Mouse (Mus musculus) embryonic facial prominence, embryonic 14.5 days (tissue): ENCODE measurements at regions not wholly inside any gene's neighbourhood (a gene's known extent, or its start where the extent isn't known, plus 50 kb on each side); places are given as distances from the start of the nearest gene placed in this dataset.

ENCODE experiments used
- ATAC-seq: fragments of 200-750 bp; cut with Nextera tagmentation; 2 replicates; pipeline ENCODE4 v1.8.0; 2017; ENCODE audit warnings: low read depth, moderate number of reproducible peaks, moderate TSS enrichment
- DNase-seq: peaks from one replicate; pipeline ENCODE4 v3.0.0-alpha.2; 2015; ENCODE audit warnings: low spot score
- H3K27ac ChIP-seq: fragments of 300-500 bp; sonication (generic); replicated peaks from 2 replicates; pipeline ENCODE4 v1.5.1; 2014; ENCODE audit warnings: low read depth, mild to moderate bottlenecking, low read length, moderate library complexity
- H3K27me3 ChIP-seq: fragments of 300-500 bp; sonication (generic); replicated peaks from 2 replicates; pipeline ENCODE4 v1.6.1; 2014; ENCODE audit warnings: low read length; ENCODE audit not compliant: control insufficient read depth, insufficient read depth
- H3K36me3 ChIP-seq: fragments of 300-500 bp; sonication (generic); 2 replicates; pipeline ENCODE4 v1.6.1; 2014; ENCODE audit warnings: low read length, mixed read lengths; ENCODE audit not compliant: control insufficient read depth, insufficient read depth
- H3K4me1 ChIP-seq: fragments of 300-500 bp; sonication (generic); 2 replicates; pipeline ENCODE4 v1.6.1; 2014; ENCODE audit warnings: antibody characterized with exemption, low read length; ENCODE audit not compliant: control insufficient read depth, insufficient read depth
- H3K4me2 ChIP-seq: fragments of 300-500 bp; sonication (generic); 2 replicates; pipeline ENCODE4 v1.6.1; 2014; ENCODE audit warnings: low read depth, mild to moderate bottlenecking, low read length, moderate library complexity, mixed read lengths
- H3K4me3 ChIP-seq: fragments of 300-500 bp; sonication (generic); 2 replicates; pipeline ENCODE4 v1.5.1; 2014; ENCODE audit warnings: low read depth, mild to moderate bottlenecking, low read length
- H3K9ac ChIP-seq: fragments of 300-500 bp; sonication (generic); 2 replicates; pipeline ENCODE4 v1.6.1; 2014; ENCODE audit warnings: low read depth, mild to moderate bottlenecking, low read length, moderate library complexity, mixed read lengths
- H3K9me3 ChIP-seq: fragments of 300-500 bp; sonication (generic); 2 replicates; pipeline ENCODE4 v1.6.1; 2016; ENCODE audit warnings: low read length; ENCODE audit not compliant: control insufficient read depth
- WGBS: fragments of 180-500 bp; shearing (Covaris S2); extraction: QIAGEN DNeasy Blood & Tissue Kit; methylation state at CpG from one replicate; pipeline ENCODE4 v1.1.7; 2014; 5-methylcytosine and 5-hydroxymethylcytosine counted together

DNA sequence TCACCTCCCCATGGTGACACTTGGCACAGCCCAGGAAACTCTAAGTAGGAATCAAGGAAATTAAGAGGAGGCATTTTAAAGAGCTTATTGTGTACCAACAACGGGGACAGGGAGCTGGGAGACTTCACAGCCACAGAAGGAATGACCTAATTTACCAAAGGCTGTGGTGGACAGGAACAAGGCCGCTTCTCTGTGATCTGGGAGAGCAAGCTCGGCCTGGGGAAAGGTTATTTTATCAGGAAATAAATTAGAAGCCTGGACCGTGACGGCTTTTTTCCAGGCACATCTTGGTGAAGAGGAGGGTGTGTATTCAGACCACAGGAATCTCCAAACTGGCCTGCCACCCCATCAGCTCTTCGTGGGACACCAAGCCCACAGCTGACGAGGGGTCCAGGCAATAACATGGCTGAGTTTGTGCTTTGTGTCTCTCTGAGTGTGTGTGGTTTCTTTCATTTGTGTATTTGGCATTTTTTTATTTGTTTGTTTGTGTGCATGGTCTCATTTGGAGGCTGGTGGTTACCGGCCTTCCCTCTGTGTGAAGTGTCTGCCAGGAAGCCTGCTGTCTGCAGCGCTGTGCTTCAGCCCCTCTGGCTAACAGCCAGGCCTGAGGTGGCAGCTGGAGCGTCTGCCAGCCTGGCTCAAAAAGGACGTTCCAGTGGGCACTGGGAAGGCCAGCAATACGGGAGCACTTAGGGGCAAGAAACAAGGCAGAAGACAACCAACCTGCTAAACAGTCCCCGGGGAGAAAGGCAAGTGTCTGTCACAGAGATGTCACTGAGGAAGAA lies 2174.6 kb upstream of the Gm7489 start:
- Histone ChIP-seq H3K27me3 (no peaks in the 10 kb centered on the region), H3K4me2 (no peak overlapping the region), H3K4me1 (peaks cover 7% of the 10 kb centered on the region), H3K27ac (no peak overlapping the region; the same call in 1 of the 2 replicates), H3K36me3 (no peaks in the 10 kb centered on the region), H3K9me3 (no peaks in the 10 kb centered on the region), H3K4me3 (no peak overlapping the region), H3K9ac (no peak overlapping the region)
- ATAC-seq (peak; percentile 70), DNase-seq (peak; percentile 74)
- WGBS: 27% methylated on average over 13 of the region's 13 CpGs

DNA sequence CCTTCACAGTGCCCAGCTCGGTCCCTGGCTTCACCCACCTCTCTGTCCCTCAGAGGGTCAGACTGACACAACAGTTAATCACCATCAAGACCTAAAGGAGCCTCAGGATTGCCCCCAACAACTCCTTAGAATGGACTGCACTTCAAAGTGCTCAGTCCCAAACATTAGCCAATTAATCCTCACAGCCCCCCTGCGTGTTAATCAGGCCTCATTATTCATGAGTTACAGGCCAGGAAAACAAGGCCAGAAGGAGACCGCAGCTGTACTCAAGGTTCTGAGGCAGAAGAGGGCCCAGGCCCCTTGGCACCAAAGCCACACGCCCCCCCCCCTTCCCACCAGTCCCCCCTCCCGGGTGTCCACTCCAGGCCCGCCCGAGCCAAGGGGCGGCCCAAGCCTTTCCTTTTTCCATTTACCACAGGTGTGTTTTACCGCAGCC lies 2163.8 kb upstream of the Gm7489 start:
- Histone ChIP-seq H3K4me1 (peaks cover 6% of the 10 kb centered on the region), H3K9ac (no peak overlapping the region), H3K27ac (peak overlapping the region; percentile 56), H3K9me3 (no peaks in the 10 kb centered on the region), H3K27me3 (no peaks in the 10 kb centered on the region), H3K4me3 (no peak overlapping the region), H3K36me3 (no peaks in the 10 kb centered on the region), H3K4me2 (no peak overlapping the region)
- 30% methylated on average over 9 of the region's 9 CpGs for WGBS
- ATAC-seq (0 out of 2 replicates have a peak, but pooled peaks have one; percentile 33), DNase-seq (no peak)

- DNase-seq (no peak), ATAC-seq (no peak)
- Histone ChIP-seq H3K4me2 (no peak overlapping the region), H3K27ac (no peak overlapping the region), H3K4me3 (no peak overlapping the region), H3K27me3 (no peaks in the 10 kb centered on the region), H3K4me1 (peaks cover 6% of the 10 kb centered on the region), H3K9me3 (no peaks in the 10 kb centered on the region), H3K9ac (no peak overlapping the region), H3K36me3 (no peaks in the 10 kb centered on the region)
- 51% methylated on average over 5 of the region's 5 CpGs for WGBS
Observed at GRCm38 (mm10) chr15:51721363-51721762, 2163.3 kb upstream of the Gm7489 start.

DNA sequence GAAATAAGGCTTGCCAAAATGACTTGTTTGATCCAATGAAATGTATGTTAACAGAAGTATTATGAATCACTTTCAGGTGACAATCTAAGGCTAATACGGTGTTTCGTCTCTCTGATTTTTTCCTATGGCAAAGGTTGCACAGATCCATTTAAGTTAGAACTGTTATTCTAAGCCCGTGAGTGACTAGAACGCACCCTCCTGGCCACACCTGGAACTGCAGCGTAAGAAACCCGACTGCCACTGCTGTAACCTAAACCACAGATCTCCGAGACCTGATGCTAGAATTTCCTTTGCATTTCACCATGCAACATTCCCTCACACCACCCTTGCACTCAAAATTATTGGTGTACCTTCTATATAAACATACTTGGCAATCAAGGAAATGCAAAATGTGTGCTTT lies 2160.6 kb upstream of the Gm7489 start:
- Histone ChIP-seq H3K9me3 (no peaks in the 10 kb centered on the region), H3K27ac (no peak overlapping the region), H3K4me3 (no peak overlapping the region), H3K9ac (no peak overlapping the region), H3K27me3 (no peaks in the 10 kb centered on the region), H3K36me3 (no peaks in the 10 kb centered on the region), H3K4me2 (no peak overlapping the region), H3K4me1 (peaks cover 6% of the 10 kb centered on the region)
- WGBS: 76% methylated on average over 7 of the region's 7 CpGs
- DNase-seq (no peak), ATAC-seq (no peak)

- H3K9me3 ChIP-seq: no peaks in the 10 kb centered on the region
- no peaks in the 10 kb centered on the region for H3K27me3 ChIP-seq
- H3K4me3 ChIP-seq: no peak overlapping the region
- DNase-seq (no peak), ATAC-seq (no peak)
- H3K36me3 ChIP-seq: no peaks in the 10 kb centered on the region
- no peak overlapping the region for H3K9ac ChIP-seq
- H3K27ac ChIP-seq: no peak overlapping the region
- H3K4me1 ChIP-seq: peaks cover 6% of the 10 kb centered on the region
- WGBS: 48% methylated on average over 3 of the region's 3 CpGs
- H3K4me2 ChIP-seq: no peak overlapping the region
Observed at GRCm38 (mm10) chr15:51725457-51725856, 2159.2 kb upstream of the Gm7489 start.

DNA sequence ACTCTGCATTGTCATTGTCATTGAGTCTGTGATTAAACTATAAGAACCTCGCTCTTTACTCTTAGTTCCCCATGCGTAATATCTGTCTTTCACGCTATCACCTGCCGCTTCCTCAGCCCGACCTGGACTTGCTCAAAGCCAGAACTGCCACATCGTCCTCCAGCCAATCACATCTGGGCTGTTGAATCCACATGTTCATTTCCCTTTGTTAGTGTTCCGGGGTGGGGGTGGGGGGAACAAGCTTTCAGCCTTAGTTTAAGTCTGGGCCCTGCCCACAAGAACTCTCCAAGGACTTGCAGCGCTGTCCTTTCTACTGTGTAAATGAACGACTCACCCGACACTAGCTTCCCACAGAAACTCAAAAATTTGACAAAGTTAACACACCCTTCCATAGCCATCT lies 2154.6 kb upstream of the Gm7489 start:
- Histone ChIP-seq H3K4me1 (no peaks in the 10 kb centered on the region), H3K9me3 (peaks cover 8% of the 10 kb centered on the region; the same call in 1 of the 2 replicates), H3K27ac (no peak overlapping the region), H3K27me3 (no peaks in the 10 kb centered on the region), H3K4me3 (no peak overlapping the region), H3K36me3 (no peaks in the 10 kb centered on the region), H3K4me2 (no peak overlapping the region), H3K9ac (no peak overlapping the region)
- DNase-seq (no peak), ATAC-seq (no peak)
- 83% methylated on average over 10 of the region's 10 CpGs for WGBS

- no peak overlapping the region for H3K4me2 ChIP-seq
- no peaks in the 10 kb centered on the region for H3K36me3 ChIP-seq
- H3K4me1 ChIP-seq: no peaks in the 10 kb centered on the region
- no peaks in the 10 kb centered on the region for H3K27me3 ChIP-seq
- WGBS: 52% methylated on average over 11 of the region's 12 CpGs
- no peak overlapping the region for H3K4me3 ChIP-seq
- peak; percentile 27 for DNase-seq
- no peak overlapping the region for H3K9ac ChIP-seq
- H3K27ac ChIP-seq: peak overlapping the region; percentile 52; the same call in 1 of the 2 replicates
- peaks cover 8% of the 10 kb centered on the region; the same call in 1 of the 2 replicates for H3K9me3 ChIP-seq
- peak; percentile 18; the same call in 1 of the 2 replicates for ATAC-seq
Observed at GRCm38 (mm10) chr15:51730805-51731412, 2153.8 kb upstream of the Gm7489 start.

DNA sequence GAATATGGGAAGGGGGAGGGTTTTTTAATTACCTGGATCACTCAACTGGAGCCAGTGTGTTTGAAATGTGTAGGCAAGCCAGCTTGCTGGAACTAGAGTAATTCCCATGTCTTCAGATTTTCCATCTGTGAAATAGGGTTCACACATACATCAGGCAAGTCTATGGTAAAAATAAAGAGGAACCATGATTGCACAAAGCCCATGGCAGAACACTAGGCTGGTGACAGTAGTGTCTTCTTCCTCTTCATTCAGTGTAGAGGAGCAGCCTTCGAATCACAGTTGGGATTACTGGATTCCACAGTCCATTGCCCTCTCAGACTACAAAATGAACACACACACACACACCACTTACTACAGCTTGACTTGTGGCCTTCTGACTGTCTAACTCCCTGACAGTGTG lies 2150.5 kb upstream of the Gm7489 start:
- DNase-seq (no peak), ATAC-seq (no peak)
- H3K27ac ChIP-seq: no peak overlapping the region
- no peak overlapping the region for H3K4me2 ChIP-seq
- H3K27me3 ChIP-seq: no peaks in the 10 kb centered on the region
- no peaks in the 10 kb centered on the region for H3K36me3 ChIP-seq
- no peak overlapping the region for H3K9ac ChIP-seq
- H3K4me3 ChIP-seq: no peak overlapping the region
- peaks cover 8% of the 10 kb centered on the region; the same call in 1 of the 2 replicates for H3K9me3 ChIP-seq
- H3K4me1 ChIP-seq: no peaks in the 10 kb centered on the region
- WGBS: 89% methylated on average over 1 of the region's 1 CpGs
